Mouse (Mus musculus): Measurements from ENCODE around the gene Syngr4.

Syngr4 gene

GRCm38 (mm10) chr7:45920583-45921241, 24.2 kb upstream of the Syngr4 start:
- POLR2A ChIA-PET = interaction anchor here in 3 of 4 experiments (0.6 to 3.1 kb wide), 7 partner anchors 9 to 1735 kb away, joined by 3 to 26 read pairs (median 8); partner anchors contain the start of genes Syngr4 (in 2 of the 3), Tmem143 (in 2 of the 3), Kdelr1 (in 1 of the 3) and Rpl18 (in 1 of the 3)

DNA sequence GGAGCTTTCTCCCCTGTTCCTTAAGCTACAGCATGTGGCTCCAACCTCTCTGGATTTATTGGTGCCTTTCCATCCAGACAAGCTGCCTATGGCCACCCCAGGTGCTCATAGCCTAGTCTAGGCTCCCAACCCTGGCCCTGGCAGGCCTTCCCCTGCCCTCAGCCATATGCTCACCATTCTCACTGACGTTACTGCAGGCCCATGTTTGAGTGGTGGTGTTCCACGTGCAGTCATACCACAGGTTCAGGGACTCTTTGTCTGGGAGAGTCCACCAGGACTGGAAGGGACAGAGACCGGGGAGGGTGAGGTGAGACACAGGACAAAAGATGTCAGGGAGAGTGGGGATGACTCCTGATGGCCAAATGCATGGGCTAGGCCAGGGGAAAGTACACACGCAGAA, 23.2 kb upstream of the Syngr4 start:
- ChIA-PET POLR2A (interaction anchor here in 2 of 4 experiments (0.5 to 6.8 kb wide), 14 partner anchors 10 to 209 kb away, joined by 3 to 56 read pairs (median 4); partner anchors contain the start of genes Sphk2 (in 2 of the 2), Syngr4 (in 2 of the 2), Tmem143 (in 2 of the 2) and Kdelr1 (in 1 of the 2)), CTCF (interaction anchor here (0.6 to 2.2 kb wide), 22 partner anchors 8 to 199 kb away, joined by 3 to 11 read pairs (median 4); partner anchors contain the start of genes Cyth2 (in 1 of the 4), Fam83e (in 1 of the 4), Syngr4 (in 1 of the 4) and Tmem143 (in 1 of the 4))

More at GRCm38 (mm10) chr7:45920583-45921241, 24.2 kb upstream of the Syngr4 start:
- CTCF ChIA-PET = interaction anchor here in 1 of 4 experiments (1.3 kb wide), 1 partner anchor 23 kb away, joined by 4 read pairs; no protein-coding TSS in a partner anchor

- POLR2A ChIA-PET = interaction anchor here in 3 of 4 experiments (0.6 to 6.8 kb wide), 17 partner anchors 9 to 303 kb away, joined by 3 to 56 read pairs (median 4); partner anchors contain the start of genes Nomo1 (in 2 of the 3), Sphk2 (in 2 of the 3), Syngr4 (in 2 of the 3) and Tmem143 (in 2 of the 3)
- CTCF ChIA-PET = interaction anchor here (0.6 to 3.6 kb wide), 24 partner anchors 8 to 198 kb away, joined by 3 to 25 read pairs (median 4); partner anchors contain the start of genes Cyth2 (in 1 of the 4), Fam83e (in 1 of the 4), Kdelr1 (in 1 of the 4) and Syngr4 (in 1 of the 4)
Measured at GRCm38 (mm10) chr7:45919083-45919671, 22.7 kb upstream of the Syngr4 start.

DNA sequence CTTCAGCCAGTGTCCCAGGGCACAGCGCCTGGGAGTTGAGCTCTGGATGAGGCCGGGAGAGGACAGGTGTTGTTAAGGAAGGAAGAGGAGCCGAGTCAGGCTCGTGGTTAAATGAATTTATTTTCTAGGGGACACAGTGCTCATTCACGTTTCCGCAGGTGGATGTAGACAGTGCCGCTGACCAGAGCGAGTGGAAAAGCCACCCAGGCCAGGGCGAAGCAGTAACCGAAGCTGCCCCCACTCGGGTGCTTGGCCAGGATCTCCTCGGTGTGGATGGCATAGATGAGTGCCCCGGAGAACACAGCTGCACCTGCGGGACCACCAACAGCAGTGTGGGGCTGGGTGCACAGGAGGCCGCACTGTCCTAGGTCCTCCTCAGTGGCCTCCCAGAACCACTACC, 21.4 kb upstream of the Syngr4 start:
- CTCF ChIA-PET = interaction anchor here in 1 of 4 experiments (2.1 to 3.6 kb wide), 3 partner anchors 11 to 179 kb away, joined by 6 to 25 read pairs (median 11); partner anchors contain the start of gene Kdelr1
- POLR2A ChIA-PET = interaction anchor here in 3 of 4 experiments (0.9 to 6.8 kb wide), 15 partner anchors 8 to 200 kb away, joined by 3 to 56 read pairs (median 5); partner anchors contain the start of genes Kdelr1 (in 2 of the 3), Syngr4 (in 2 of the 3), Tmem143 (in 2 of the 3) and Nomo1 (in 1 of the 3)

GRCm38 (mm10) chr7:45917004-45917704, 20.6 kb upstream of the Syngr4 start:
- CTCF ChIA-PET = interaction anchor here (0.5 to 3.6 kb wide), 12 partner anchors 7 to 324 kb away, joined by 3 to 25 read pairs (median 3); partner anchors contain the start of genes Kdelr1 (in 2 of the 4), Ccdc114 (in 1 of the 4), Syngr4 (in 1 of the 4) and Tmem143 (in 1 of the 4)
- POLR2A ChIA-PET = interaction anchor here in 3 of 4 experiments (0.6 to 6.8 kb wide), 16 partner anchors 8 to 359 kb away, joined by 3 to 56 read pairs (median 4); partner anchors contain the start of genes Kdelr1 (in 2 of the 3), Syngr4 (in 2 of the 3), Tmem143 (in 2 of the 3) and Cyth2 (in 1 of the 3)

DNA sequence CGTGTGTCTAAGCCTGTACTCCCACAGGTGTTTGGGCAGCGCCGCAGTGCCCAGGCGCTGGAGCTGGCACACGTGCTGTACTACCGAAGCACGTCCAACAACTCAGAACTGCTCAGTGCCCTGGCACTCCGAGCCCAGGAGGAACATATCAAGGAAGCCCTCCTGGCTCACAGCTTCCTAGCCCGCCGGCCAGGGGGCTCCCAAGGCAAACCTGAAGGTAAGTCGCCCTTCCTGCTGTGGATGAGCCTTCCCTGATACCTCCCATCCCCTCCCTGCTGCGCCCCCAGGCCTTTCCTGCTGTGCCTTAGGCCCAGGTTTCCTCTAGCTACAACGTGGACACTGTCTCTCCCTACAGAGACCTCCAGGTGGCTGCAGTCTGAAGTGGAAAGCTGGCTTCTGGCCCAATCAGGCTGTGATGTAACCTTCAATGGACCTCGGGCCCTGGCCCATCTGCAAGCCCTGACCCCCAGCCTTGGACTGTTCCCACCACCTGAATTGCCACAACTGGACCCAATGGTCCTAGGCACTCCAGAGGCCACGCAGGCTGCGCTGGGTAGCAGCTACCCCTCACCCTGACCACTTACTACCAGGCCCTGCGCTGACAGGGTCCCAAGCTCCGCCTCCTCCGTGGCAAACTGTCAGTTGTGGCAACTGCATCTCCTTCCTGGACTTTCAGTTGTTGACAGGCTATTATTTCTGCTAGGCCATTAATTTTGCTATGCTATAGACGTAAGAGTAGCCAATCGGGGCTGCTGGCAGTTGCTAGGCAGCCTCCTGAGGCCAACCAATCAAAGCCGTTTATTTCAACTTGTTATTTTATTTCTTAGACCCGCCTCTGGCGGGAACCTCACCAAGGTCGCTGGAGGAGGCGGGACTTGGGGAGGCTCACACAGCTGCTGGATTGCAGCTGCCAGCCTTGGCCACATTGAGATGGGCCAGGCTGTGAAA, 19.8 kb upstream of the Syngr4 start:
- ChIA-PET POLR2A (interaction anchor here in 3 of 4 experiments (0.5 to 6.8 kb wide), 19 partner anchors 8 to 378 kb away, joined by 3 to 56 read pairs (median 4); partner anchors contain the start of genes Kdelr1 (in 2 of the 3), Syngr4 (in 2 of the 3), Tmem143 (in 2 of the 3) and Cyth2 (in 1 of the 3)), CTCF (interaction anchor here (0.5 to 3.6 kb wide), 13 partner anchors 8 to 323 kb away, joined by 3 to 25 read pairs (median 3); partner anchors contain the start of genes Kdelr1 (in 2 of the 4), Ccdc114 (in 1 of the 4), Syngr4 (in 1 of the 4) and Tmem143 (in 1 of the 4))

- CTCF ChIA-PET = interaction anchor here in 1 of 4 experiments (0.6 to 1.7 kb wide), 2 partner anchors 176 to 805 kb away, joined by 4 to 5 read pairs; no protein-coding TSS in a partner anchor
- POLR2A ChIA-PET = interaction anchor here in 2 of 4 experiments (0.6 to 6.8 kb wide), 6 partner anchors 8 to 35 kb away, joined by 3 to 56 read pairs (median 4); partner anchors contain the start of genes Syngr4 (in 1 of the 2) and Tmem143 (in 1 of the 2)
Measured at GRCm38 (mm10) chr7:45915011-45915410, 18.5 kb upstream of the Syngr4 start.

- ChIA-PET POLR2A (interaction anchor here in 2 of 4 experiments (0.6 to 6.8 kb wide), 6 partner anchors 9 to 453 kb away, joined by 3 to 56 read pairs (median 4); partner anchors contain the start of genes Syngr4 (in 1 of the 2) and Tmem143 (in 1 of the 2)), CTCF (no interaction called here)
Measured at GRCm38 (mm10) chr7:45914067-45914466, 17.6 kb upstream of the Syngr4 start.

GRCm38 (mm10) chr7:45909145-45909544, 12.6 kb upstream of the Syngr4 start:
- ChIA-PET POLR2A (interaction anchor here in 3 of 4 experiments (0.6 to 1.5 kb wide), 11 partner anchors 9 to 70 kb away, joined by 3 to 8 read pairs (median 4); partner anchors contain the start of genes Syngr4 (in 3 of the 3) and Tmem143 (in 3 of the 3)), CTCF (interaction anchor here in 1 of 4 experiments (1.4 kb wide), 1 partner anchor 37 kb away, joined by 3 read pairs; the partner anchor contains the start of gene Kdelr1)

- CTCF ChIA-PET = interaction anchor here in 1 of 4 experiments (1.5 kb wide), 1 partner anchor 11 kb away, joined by 3 read pairs; no protein-coding TSS in a partner anchor
- POLR2A ChIA-PET = interaction anchor here in 3 of 4 experiments (0.8 to 1.5 kb wide), 5 partner anchors 9 to 12 kb away, joined by 3 to 6 read pairs (median 3); partner anchors contain the start of genes Syngr4 (in 2 of the 3) and Tmem143 (in 2 of the 3)
Measured at GRCm38 (mm10) chr7:45908384-45908783, 11.9 kb upstream of the Syngr4 start.

DNA sequence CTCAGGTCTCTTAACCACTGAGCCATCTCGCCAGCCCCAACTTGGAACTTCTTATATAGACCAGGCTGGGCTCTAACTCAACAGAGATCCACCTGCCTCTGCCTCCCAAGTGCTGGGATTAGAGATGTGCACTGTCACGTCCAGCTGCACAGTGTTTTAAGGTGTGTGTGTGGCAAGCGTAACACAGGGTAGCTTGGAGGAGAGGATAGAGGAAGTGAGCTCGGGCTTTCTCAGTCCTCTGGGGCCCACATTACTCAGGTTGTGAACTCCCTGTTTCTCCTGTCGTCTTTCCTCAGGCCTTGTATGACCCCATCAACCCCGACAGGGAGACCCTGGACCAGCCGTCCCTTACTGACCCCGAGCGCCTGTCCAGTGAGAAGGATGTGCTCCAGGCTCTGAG, 10.1 kb upstream of the Syngr4 start:
- ChIA-PET CTCF (interaction anchor here in 2 of 4 experiments (0.6 to 1.4 kb wide), 2 partner anchors 13 to 74 kb away, joined by 4 read pairs; no protein-coding TSS in a partner anchor), POLR2A (interaction anchor here (0.8 to 1.1 kb wide), 5 partner anchors 8 to 159 kb away, joined by 3 to 4 read pairs (median 3); partner anchors contain the start of genes Syngr4 (in 1 of the 4) and Tmem143 (in 1 of the 4))

GRCm38 (mm10) chr7:45902481-45903002, 6.0 kb upstream of the Syngr4 start:
- ChIA-PET POLR2A (interaction anchor here in 1 of 4 experiments (1.4 kb wide), 1 partner anchor 19 kb away, joined by 4 read pairs; the partner anchor contains the start of gene Emp3), CTCF (no interaction called here)

DNA sequence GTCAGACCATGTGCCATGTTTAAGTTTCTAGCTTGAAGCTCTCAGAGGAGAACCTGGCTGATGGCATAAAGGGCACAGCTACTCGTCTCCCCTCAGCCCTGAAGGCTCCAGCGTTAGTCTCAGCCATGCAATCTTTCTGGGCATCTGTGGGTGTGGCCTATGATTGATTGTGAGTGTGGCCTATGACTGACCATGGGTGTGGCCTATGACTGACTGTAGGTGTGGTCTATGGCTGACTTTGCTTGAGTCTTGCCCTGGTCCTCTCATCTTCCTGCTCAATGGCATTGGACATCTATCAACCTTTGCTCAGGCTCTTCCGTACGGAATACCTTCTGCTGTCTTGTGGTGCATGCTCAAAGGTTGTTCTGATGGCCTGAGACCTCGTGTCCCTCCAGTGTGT, 5.0 kb upstream of the Syngr4 start:
- POLR2A ChIA-PET = interaction anchor here in 3 of 4 experiments (0.7 to 2.5 kb wide), 7 partner anchors 9 to 137 kb away, joined by 3 to 6 read pairs (median 4); partner anchors contain the start of gene Emp3 (in 1 of the 3)
- CTCF ChIA-PET = interaction anchor here in 2 of 4 experiments (0.6 to 1.1 kb wide), 2 partner anchors 15 to 155 kb away, joined by 3 read pairs; no protein-coding TSS in a partner anchor

DNA sequence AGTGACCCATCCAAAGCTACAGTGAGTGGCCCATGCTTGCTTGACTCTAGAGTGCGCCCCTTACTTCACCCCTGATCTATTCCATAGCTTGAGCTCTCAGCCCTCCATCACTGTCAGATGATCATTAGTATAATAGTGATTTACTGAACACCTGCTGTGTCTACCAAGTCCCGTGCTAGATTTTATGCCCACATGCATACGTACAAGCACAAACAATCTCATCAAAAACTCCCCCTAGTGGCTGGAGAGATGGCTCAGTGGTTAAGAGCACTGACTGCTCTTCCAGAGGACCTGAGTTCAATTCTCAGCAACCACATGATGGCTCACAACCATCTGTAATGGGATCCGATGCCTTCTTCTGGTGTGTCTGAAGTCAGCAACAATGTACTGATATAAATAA, 1.6 kb upstream of the Syngr4 start:
- CTCF ChIA-PET = interaction anchor here (0.8 to 2.8 kb wide), 13 partner anchors 9 to 168 kb away, joined by 3 to 32 read pairs (median 4); partner anchors contain the start of genes Kdelr1 (in 2 of the 4) and Ccdc114 (in 1 of the 4)
- POLR2A ChIA-PET = interaction anchor here (0.6 to 4.9 kb wide), 36 partner anchors 8 to 709 kb away, joined by 3 to 68 read pairs (median 6); partner anchors contain the start of genes Kdelr1 (in 3 of the 4), Sphk2 (in 3 of the 4), Cyth2 (in 2 of the 4) and Ccdc114 (in 1 of the 4)
